Mouse (Mus musculus) bone marrow macrophage, adult 2 months (primary cell): ENCODE results near the gene Tasp1. TPM values are rescaled to one million over a fixed set of nuclear protein-coding genes. Genes with fewer than 3 reads are reported as not detected.
"Not testable (repeated sequence)": the region's sequence is repeated elsewhere in the genome, so short reads cannot be mapped to it uniquely, and the experiment has no call there.

Source experiments
- H3K27ac ChIP-seq: 2 replicates; pipeline ENCODE4 v1.5.1; 2012; ENCODE audit warnings: low read depth, low read length; ENCODE audit not compliant: insufficient read depth
- H3K4me1 ChIP-seq: 2 replicates; pipeline ENCODE4 v1.6.1; 2012; ENCODE audit warnings: low read length; ENCODE audit not compliant: control insufficient read depth, insufficient read depth
- H3K4me3 ChIP-seq: 2 replicates; pipeline ENCODE4 v1.5.1; 2012; ENCODE audit warnings: mild to moderate bottlenecking, low read length, moderate library complexity; ENCODE audit not compliant: insufficient read depth
- CTCF ChIP-seq: IDR thresholded peaks from 2 replicates; pipeline ENCODE4 v1.5.1; 2012; ENCODE audit warnings: low read depth, mild to moderate bottlenecking, low read length, moderate library complexity
- POLR2A ChIP-seq: IDR thresholded peaks from 2 replicates; pipeline ENCODE4 v1.6.1; 2012; ENCODE audit warnings: mild to moderate bottlenecking, low read depth, low read length, borderline replicate concordance
- polyA plus RNA-seq: library from polyadenylated mRNA; stranded (reverse); fragments of >200 nt; gene quantifications from 2 replicates; pipeline ENCODE4 v1.2.4, GENCODE M21; 2012; ENCODE audit not compliant: missing spikeins, insufficient read depth, insufficient read length

Tasp1 gene
- polyA plus RNA-seq, 1 experiment = 2.9 TPM

- Histone ChIP-seq H3K4me1 (no peaks in the 10 kb centered on the region), H3K27ac (no peak overlapping the region), H3K4me3 (no peak overlapping the region)
- TF ChIP-seq POLR2A = no peak
- TF ChIP-seq CTCF = no peak
These were observed 26.8 kb upstream of the Tasp1 start for GRCm38 (mm10) chr2:140093433-140093832.

DNA sequence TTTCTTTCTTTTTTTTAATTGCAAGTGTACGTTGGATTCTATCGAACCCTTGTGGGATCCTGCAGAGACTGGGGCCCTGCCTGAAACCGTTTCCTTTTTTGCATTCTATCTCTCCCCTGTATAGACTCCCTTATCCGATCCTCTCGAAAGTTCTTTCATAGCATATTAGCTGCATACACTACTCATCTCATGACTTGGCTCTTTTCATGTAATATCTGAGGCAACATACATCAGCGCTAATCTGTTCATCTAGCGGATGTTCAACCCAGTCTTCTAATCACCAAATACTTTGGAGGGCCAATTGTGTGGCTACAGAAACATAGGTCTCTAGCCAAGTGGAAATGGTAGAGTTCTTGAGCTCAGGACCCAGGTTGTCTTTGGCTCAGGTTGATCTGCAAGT, 17.6 kb upstream of the Tasp1 start:
- TF ChIP-seq POLR2A = no peak
- TF ChIP-seq CTCF = no peak
- peaks cover 8% of the 10 kb centered on the region for H3K4me1 ChIP-seq
- no peak overlapping the region for H3K4me3 ChIP-seq
- H3K27ac ChIP-seq = no peak overlapping the region

DNA sequence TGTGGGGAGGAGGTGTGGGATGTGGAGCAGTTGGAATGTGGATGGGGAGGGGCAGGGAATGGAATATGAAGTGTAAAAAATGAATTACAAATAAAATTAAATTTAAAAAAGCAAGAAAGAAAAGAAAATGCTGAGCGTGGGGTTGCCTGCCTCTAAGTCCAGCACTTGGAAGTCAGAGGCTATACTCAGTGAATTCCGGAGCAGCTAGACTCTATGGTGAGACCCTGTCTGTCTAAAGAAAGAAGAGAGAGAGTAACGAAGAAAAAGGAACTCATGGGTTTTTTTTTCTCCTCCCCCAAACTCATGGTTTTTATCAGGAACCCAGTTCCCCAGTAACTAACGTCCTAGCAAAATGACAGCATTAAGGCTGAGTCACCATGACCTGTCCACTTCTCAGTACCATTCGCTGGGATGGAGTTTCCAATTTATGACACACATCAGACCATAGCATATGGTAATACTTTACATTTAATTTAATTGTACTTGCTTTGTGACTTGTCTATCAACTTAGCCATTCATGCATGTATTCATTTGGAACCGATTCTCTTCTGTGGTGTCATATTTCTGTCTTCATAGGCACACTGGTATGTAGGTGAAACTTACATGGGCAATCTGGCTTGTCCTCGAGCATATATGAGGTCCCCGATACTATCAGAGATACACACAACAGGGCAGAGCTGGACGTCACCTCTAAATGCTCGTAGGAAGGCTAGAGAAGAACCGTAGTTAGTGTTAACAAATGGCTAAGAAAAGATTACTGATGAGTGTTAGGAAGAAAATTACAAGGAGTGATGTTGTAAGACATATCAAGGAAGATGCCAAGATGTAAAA, 14.4 kb upstream of the Tasp1 start:
- Histone ChIP-seq H3K27ac (no peak overlapping the region), H3K4me1 (peaks cover 8% of the 10 kb centered on the region), H3K4me3 (no peak overlapping the region)
- TF ChIP-seq POLR2A (no peak), CTCF (no peak)

DNA sequence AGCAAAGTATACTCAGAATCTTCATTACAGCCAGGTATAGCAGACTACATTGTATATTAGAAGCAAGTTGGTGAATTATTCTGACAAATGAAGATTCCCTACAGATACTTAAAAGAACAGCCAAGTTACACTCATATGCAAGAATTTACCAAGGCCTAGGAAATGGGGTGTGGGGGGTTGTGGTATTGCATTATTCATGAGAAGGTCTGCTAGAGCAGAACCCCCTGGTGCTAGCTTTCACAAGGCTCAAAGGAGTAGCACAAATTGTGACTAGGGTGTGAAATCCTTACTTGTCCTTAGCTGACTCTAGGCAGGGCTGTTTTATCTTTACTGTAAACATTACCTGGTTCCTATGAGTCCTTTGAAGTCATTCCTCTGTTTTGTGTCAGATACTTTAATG, 12.7 kb upstream of the Tasp1 start:
- not testable (repeated sequence) for H3K4me3 ChIP-seq

DNA sequence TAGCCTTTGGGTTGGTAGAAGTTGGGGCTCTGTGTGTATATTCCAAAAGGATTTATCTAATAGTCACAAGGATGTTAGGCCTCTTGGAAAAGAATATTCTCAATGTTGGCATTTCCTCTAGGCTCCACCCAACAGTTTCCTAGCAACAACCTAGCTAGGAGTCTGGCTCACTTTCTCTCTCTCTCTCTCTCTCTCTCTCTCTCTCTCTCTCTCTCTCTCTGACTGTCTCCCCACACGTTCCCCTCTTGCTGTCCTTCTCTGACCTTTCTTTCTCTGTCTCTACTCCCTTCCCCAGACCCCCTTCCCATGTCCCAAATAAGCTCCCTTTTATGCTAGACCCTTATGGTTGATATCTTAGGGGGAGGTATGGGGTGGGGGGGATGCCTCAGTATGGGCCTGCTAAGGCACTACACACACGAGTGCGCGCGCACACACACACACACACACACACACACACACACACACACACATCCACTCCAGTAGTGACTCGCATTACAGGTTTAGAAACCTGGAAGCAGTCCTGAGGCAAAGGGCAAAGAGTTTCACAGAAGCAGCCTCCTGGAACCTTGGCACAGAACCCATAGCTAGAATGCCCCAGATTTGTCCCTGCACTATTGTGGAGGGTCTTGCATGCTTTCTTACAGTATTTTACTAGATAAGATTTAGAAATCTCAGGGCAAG, 12.1 kb upstream of the Tasp1 start:
- H3K27ac ChIP-seq = no peak overlapping the region
- no peak for TF ChIP-seq POLR2A
- TF ChIP-seq CTCF = no peak
- H3K4me3 ChIP-seq = no peak overlapping the region
- peaks cover 8% of the 10 kb centered on the region for H3K4me1 ChIP-seq

More for the DNA sequence above, 12.7 kb upstream of the Tasp1 start:
- not testable (repeated sequence) for H3K27ac ChIP-seq, H3K4me1 ChIP-seq

GRCm38 (mm10) chr2:140077476-140077875, 10.9 kb upstream of the Tasp1 start:
- no peak overlapping the region for H3K27ac ChIP-seq

GRCm38 (mm10) chr2:140075150-140075549, 8.5 kb upstream of the Tasp1 start:
- no peak overlapping the region for H3K27ac ChIP-seq
- no peaks in the 10 kb centered on the region for H3K4me1 ChIP-seq
- no peak overlapping the region for H3K4me3 ChIP-seq
- TF ChIP-seq POLR2A = no peak
- TF ChIP-seq CTCF = no peak

More at GRCm38 (mm10) chr2:140077476-140077875, 10.9 kb upstream of the Tasp1 start:
- Histone ChIP-seq H3K4me1 (peaks cover 8% of the 10 kb centered on the region), H3K4me3 (no peak overlapping the region)
- TF ChIP-seq CTCF = no peak
- no peak for TF ChIP-seq POLR2A

DNA sequence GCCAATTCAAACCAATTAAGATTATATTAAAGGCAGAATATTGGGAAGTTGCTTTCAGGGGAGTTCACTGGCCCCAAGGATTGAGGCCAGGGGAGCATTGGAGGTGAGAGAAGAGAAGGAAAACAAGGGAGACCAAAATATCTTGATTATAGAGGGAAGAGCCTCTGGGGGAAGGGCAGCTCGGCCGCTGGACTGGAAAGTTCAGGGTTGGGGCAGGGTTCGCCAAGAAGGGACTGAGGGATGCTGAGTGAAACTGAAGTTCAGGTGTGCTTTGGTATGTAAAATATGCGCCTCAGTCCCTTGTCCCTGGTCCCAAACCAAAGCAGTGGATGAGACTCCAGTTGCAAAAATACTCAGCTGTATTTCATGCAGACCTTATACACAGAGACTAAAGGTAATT, 911 bp upstream of the Tasp1 start:
- H3K4me1 ChIP-seq = peaks cover 3% of the 10 kb centered on the region
- no peak overlapping the region for H3K27ac ChIP-seq
- TF ChIP-seq CTCF = no peak
- TF ChIP-seq POLR2A = no peak
- H3K4me3 ChIP-seq = no peak overlapping the region

DNA sequence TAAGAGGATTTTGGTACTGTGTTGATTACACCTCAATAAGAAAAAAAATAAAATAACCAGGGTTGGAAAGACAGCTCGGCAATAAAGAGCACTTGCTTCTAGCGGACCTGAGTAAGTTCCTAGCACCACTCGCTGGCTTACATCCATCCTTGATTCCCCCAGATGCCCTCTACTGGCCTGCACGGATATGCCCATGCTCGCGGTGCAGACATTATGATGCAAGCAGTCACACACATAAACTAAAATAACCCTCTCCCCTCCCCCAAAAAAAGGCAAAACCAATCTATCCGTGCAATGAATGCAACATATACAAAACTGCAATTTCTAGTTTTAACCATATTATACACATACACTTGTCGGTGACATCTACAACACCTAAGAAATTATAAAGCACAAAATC, 929 bp downstream of the Tasp1 start:
- Histone ChIP-seq H3K27ac (peak overlapping the region; percentile 64; the same call in 1 of the 2 replicates), H3K4me3 (peak overlapping the region; percentile 75), H3K4me1 (peaks cover 3% of the 10 kb centered on the region)
- TF ChIP-seq CTCF (no peak), POLR2A (no peak)

GRCm38 (mm10) chr2:140061481-140061880, 5.1 kb downstream of the Tasp1 start:
- H3K27ac ChIP-seq = no peak overlapping the region
- TF ChIP-seq CTCF = no peak
- no peak for TF ChIP-seq POLR2A
- H3K4me3 ChIP-seq = no peak overlapping the region
- no peaks in the 10 kb centered on the region for H3K4me1 ChIP-seq
